Mouse (Mus musculus) stomach, embryonic 14.5 days (tissue): ENCODE measurements around the gene Agr2. TPM values are rescaled to one million over a fixed set of nuclear protein-coding genes. Genes with fewer than 3 reads are reported as not detected.

ENCODE experiments used
- ATAC-seq: fragments of 200-750 bp; cut with Nextera tagmentation; 2 replicates; pipeline ENCODE4 v1.8.0; 2017; ENCODE audit warnings: low read depth, moderate TSS enrichment; ENCODE audit not compliant: insufficient number of reproducible peaks, insufficient read depth, low FRiP score
- H3K27ac ChIP-seq: fragments of 300-500 bp; sonication (generic); 2 replicates; pipeline ENCODE4 v1.5.1; 2014; ENCODE audit warnings: mild to moderate bottlenecking, low read length, moderate library complexity, mixed read lengths
- H3K27me3 ChIP-seq: fragments of 300-500 bp; sonication (generic); 2 replicates; pipeline ENCODE4 v1.6.1; 2014; ENCODE audit warnings: low read length, control low read depth, mixed read lengths; ENCODE audit not compliant: control insufficient read depth, insufficient read depth
- H3K36me3 ChIP-seq: fragments of 300-500 bp; sonication (generic); 2 replicates; pipeline ENCODE4 v1.6.1; 2014; ENCODE audit warnings: mild to moderate bottlenecking, control low read depth, low read length, moderate library complexity, mixed read lengths; ENCODE audit not compliant: control insufficient read depth, insufficient read depth
- H3K4me1 ChIP-seq: fragments of 300-500 bp; sonication (generic); 2 replicates; pipeline ENCODE4 v1.6.1; 2014; ENCODE audit warnings: low read length, control low read depth, mixed read lengths; ENCODE audit not compliant: control insufficient read depth, insufficient read depth
- H3K4me2 ChIP-seq: fragments of 300-500 bp; sonication (generic); replicated peaks from 2 replicates; pipeline ENCODE4 v1.6.1; 2014; ENCODE audit warnings: low read depth, low read length, control low read depth
- H3K4me3 ChIP-seq: fragments of 300-500 bp; sonication (generic); 2 replicates; pipeline ENCODE4 v1.5.1; 2014; ENCODE audit warnings: low read depth, low read length, control low read depth
- H3K9ac ChIP-seq: fragments of 300-500 bp; sonication (generic); replicated peaks from 2 replicates; pipeline ENCODE4 v1.6.1; 2014; ENCODE audit warnings: low read depth, mild to moderate bottlenecking, control low read depth, low read length, moderate library complexity, mixed read lengths
- H3K9me3 ChIP-seq: fragments of 300-500 bp; sonication (generic); 2 replicates; pipeline ENCODE4 v1.6.1; 2016; ENCODE audit warnings: low read depth, low read length, control low read depth; ENCODE audit not compliant: control insufficient read depth
- WGBS: fragments of 180-500 bp; shearing (Covaris S2); extraction: QIAGEN DNeasy Blood & Tissue Kit; methylation state at CpG from one replicate; pipeline ENCODE4 v1.1.7; 2014; 5-methylcytosine and 5-hydroxymethylcytosine counted together
- polyA plus RNA-seq: library from polyadenylated mRNA; unstranded; fragments of >200 nt; fragmentation: Nextera tagmentation; extraction: Ambion mirVana; gene quantifications from 2 replicates; pipeline ENCODE4 v1.2.1, GENCODE M21; 2014

Gene Agr2
- polyA plus RNA-seq, 1 experiment from 2014 or later, result 223 TPM

GRCm38 (mm10) chr12:35981732-35982360 lies 10.9 kb upstream of the Agr2 start:
- H3K4me3 ChIP-seq, result no peak overlapping the region
- no peak overlapping the region for H3K27ac ChIP-seq
- no peak overlapping the region for H3K4me2 ChIP-seq
- H3K9me3 ChIP-seq, result no peaks in the 10 kb centered on the region
- no peaks in the 10 kb centered on the region for H3K27me3 ChIP-seq
- WGBS, result 28% methylated on average over 6 of the region's 6 CpGs
- H3K36me3 ChIP-seq, result no peaks in the 10 kb centered on the region
- H3K4me1 ChIP-seq, result peaks cover 5% of the 10 kb centered on the region; the same call in 1 of the 2 replicates
- H3K9ac ChIP-seq, result no peak overlapping the region
- peak; percentile 83 for ATAC-seq

- no peak overlapping the region for H3K9ac ChIP-seq
- no peaks in the 10 kb centered on the region for H3K9me3 ChIP-seq
- H3K4me3 ChIP-seq, result no peak overlapping the region
- H3K27me3 ChIP-seq, result no peaks in the 10 kb centered on the region
- H3K4me1 ChIP-seq, result peaks cover 5% of the 10 kb centered on the region; the same call in 1 of the 2 replicates
- H3K4me2 ChIP-seq, result no peak overlapping the region
- H3K36me3 ChIP-seq, result no peaks in the 10 kb centered on the region
- WGBS, result 91% methylated on average over 9 of the region's 9 CpGs
- no peak for ATAC-seq
- H3K27ac ChIP-seq, result no peak overlapping the region
These were observed 9.2 kb upstream of the Agr2 start for GRCm38 (mm10) chr12:35983472-35983871.

GRCm38 (mm10) chr12:35984743-35985142 lies 8.0 kb upstream of the Agr2 start:
- 69% methylated on average over 5 of the region's 5 CpGs for WGBS
- Histone ChIP-seq H3K4me2 (no peak overlapping the region), H3K27ac (no peak overlapping the region), H3K9ac (no peak overlapping the region), H3K27me3 (no peaks in the 10 kb centered on the region), H3K4me1 (peaks cover 5% of the 10 kb centered on the region; the same call in 1 of the 2 replicates), H3K4me3 (no peak overlapping the region), H3K9me3 (no peaks in the 10 kb centered on the region), H3K36me3 (no peaks in the 10 kb centered on the region)
- no peak for ATAC-seq

GRCm38 (mm10) chr12:35993583-35993982 lies 876 bp downstream of the Agr2 start:
- Histone ChIP-seq H3K4me1 (no peaks in the 10 kb centered on the region), H3K4me3 (peak overlapping the region; percentile 0; the same call in 1 of the 2 replicates), H3K36me3 (no peaks in the 10 kb centered on the region), H3K27me3 (no peaks in the 10 kb centered on the region), H3K4me2 (0 out of 2 replicates have a peak overlapping the region, but pooled peaks have one; percentile 5), H3K9ac (no peak overlapping the region), H3K9me3 (no peaks in the 10 kb centered on the region), H3K27ac (no peak overlapping the region)
- WGBS, result 60% methylated on average over 3 of the region's 3 CpGs
- no peak for ATAC-seq

- H3K9me3 ChIP-seq, result no peaks in the 10 kb centered on the region
- H3K27ac ChIP-seq, result no peak overlapping the region
- H3K9ac ChIP-seq, result no peak overlapping the region
- H3K4me3 ChIP-seq, result no peak overlapping the region
- no peak for ATAC-seq
- H3K27me3 ChIP-seq, result no peaks in the 10 kb centered on the region
- no peaks in the 10 kb centered on the region for H3K36me3 ChIP-seq
- no peak overlapping the region for H3K4me2 ChIP-seq
- no peaks in the 10 kb centered on the region for H3K4me1 ChIP-seq
These were observed 1.4 kb downstream of the Agr2 start for GRCm38 (mm10) chr12:35994098-35994497.

- no peaks in the 10 kb centered on the region for H3K4me1 ChIP-seq
- 23% methylated on average over 5 of the region's 5 CpGs for WGBS
- peak; percentile 70; the same call in 1 of the 2 replicates for ATAC-seq
These were observed 3.1 kb downstream of the Agr2 start for GRCm38 (mm10) chr12:35995799-35996198.

GRCm38 (mm10) chr12:36004714-36005113 lies 12.0 kb downstream of the Agr2 start:
- Histone ChIP-seq H3K27ac (no peak overlapping the region), H3K36me3 (no peaks in the 10 kb centered on the region), H3K4me3 (no peak overlapping the region), H3K9me3 (no peaks in the 10 kb centered on the region), H3K27me3 (no peaks in the 10 kb centered on the region), H3K9ac (no peak overlapping the region), H3K4me2 (no peak overlapping the region), H3K4me1 (peaks cover 8% of the 10 kb centered on the region; the same call in 1 of the 2 replicates)
- no peak for ATAC-seq
- 70% methylated on average over 4 of the region's 4 CpGs for WGBS

More at GRCm38 (mm10) chr12:35995799-35996198, 3.1 kb downstream of the Agr2 start:
- Histone ChIP-seq H3K27me3 (no peaks in the 10 kb centered on the region), H3K27ac (no peak overlapping the region), H3K9me3 (no peaks in the 10 kb centered on the region), H3K9ac (no peak overlapping the region), H3K4me2 (no peak overlapping the region), H3K36me3 (no peaks in the 10 kb centered on the region), H3K4me3 (no peak overlapping the region)

GRCm38 (mm10) chr12:36007581-36007980 lies 14.9 kb downstream of the Agr2 start:
- no peaks in the 10 kb centered on the region for H3K36me3 ChIP-seq
- no peaks in the 10 kb centered on the region for H3K27me3 ChIP-seq
- H3K9ac ChIP-seq, result no peak overlapping the region
- no peaks in the 10 kb centered on the region for H3K9me3 ChIP-seq
- no peak for ATAC-seq
- H3K4me1 ChIP-seq, result peaks cover 8% of the 10 kb centered on the region; the same call in 1 of the 2 replicates
- no peak overlapping the region for H3K4me3 ChIP-seq
- no peak overlapping the region for H3K4me2 ChIP-seq
- 68% methylated on average over 2 of the region's 2 CpGs for WGBS
- H3K27ac ChIP-seq, result peak overlapping the region; percentile 71; the same call in 1 of the 2 replicates
